Mouse (Mus musculus) ovary, postnatal 10 days (tissue): ENCODE results near the gene Tmem165.

Experiments
- DNase-seq: peaks from one replicate; pipeline ENCODE4 v3.0.0; 2022; ENCODE audit warnings: low spot score

The Tmem165 gene

GRCm38 (mm10) chr5:76245419-76245818, 61.7 kb downstream of the Tmem165 start:
- no peak for DNase-seq

- DNase-seq, result no peak
Observed at GRCm38 (mm10) chr5:76246539-76246938, 62.9 kb downstream of the Tmem165 start.

GRCm38 (mm10) chr5:76250948-76251347, 67.3 kb downstream of the Tmem165 start:
- DNase-seq, result no peak
